Mouse (Mus musculus) right cerebral cortex, postnatal 25 days (tissue): Measurements from ENCODE around the gene Ndnf.
A peak's percentile ranks its signal among the peaks of the same experiment; 100 is the strongest.

Experiments
- DNase-seq: peaks from one replicate; pipeline ENCODE4 v3.0.0; 2022

The Ndnf gene

GRCm38 (mm10) chr6:65671451-65671850 lies at the start of gene Ndnf:
TSS of gene Ndnf (plus strand) at chr6:65671590.
- peak; percentile 32 for DNase-seq

GRCm38 (mm10) chr6:65623016-65623715 lies 48.2 kb upstream of the Ndnf start:
- no peak for DNase-seq

GRCm38 (mm10) chr6:65630578-65630977 lies 40.8 kb upstream of the Ndnf start:
- DNase-seq, result no peak

- no peak for DNase-seq
Measured at GRCm38 (mm10) chr6:65632184-65632583, 39.2 kb upstream of the Ndnf start.

- DNase-seq, result no peak
Measured at GRCm38 (mm10) chr6:65642431-65642830, 29.0 kb upstream of the Ndnf start.

GRCm38 (mm10) chr6:65644110-65644509 lies 27.3 kb upstream of the Ndnf start:
- DNase-seq, result peak; percentile 8

GRCm38 (mm10) chr6:65646408-65646807 lies 25.0 kb upstream of the Ndnf start:
- DNase-seq, result no peak

- no peak for DNase-seq
Measured at GRCm38 (mm10) chr6:65647731-65648130, 23.7 kb upstream of the Ndnf start.

- DNase-seq, result no peak
Measured at GRCm38 (mm10) chr6:65651376-65651775, 20.0 kb upstream of the Ndnf start.

GRCm38 (mm10) chr6:65661272-65661671 lies 10.1 kb upstream of the Ndnf start:
- DNase-seq, result no peak

GRCm38 (mm10) chr6:65662050-65662449 lies 9.3 kb upstream of the Ndnf start:
- no peak for DNase-seq

- DNase-seq, result no peak
Measured at GRCm38 (mm10) chr6:65663990-65664389, 7.4 kb upstream of the Ndnf start.

- no peak for DNase-seq
Measured at GRCm38 (mm10) chr6:65666295-65666694, 5.1 kb upstream of the Ndnf start.

- no peak for DNase-seq
Measured at GRCm38 (mm10) chr6:65669971-65670370, 1.4 kb upstream of the Ndnf start.

- DNase-seq, result no peak
Measured at GRCm38 (mm10) chr6:65670981-65671411, 394 bp upstream of the Ndnf start.

GRCm38 (mm10) chr6:65672131-65673031 lies 991 bp downstream of the Ndnf start:
- DNase-seq, result peak; percentile 7

- no peak for DNase-seq
Measured at GRCm38 (mm10) chr6:65693938-65694337, 22.5 kb downstream of the Ndnf start.

- DNase-seq, result no peak
Measured at GRCm38 (mm10) chr6:65720676-65721075, 49.3 kb downstream of the Ndnf start.

GRCm38 (mm10) chr6:65725677-65726076 lies 54.3 kb downstream of the Ndnf start:
- DNase-seq, result no peak

GRCm38 (mm10) chr6:65728261-65728660 lies 56.9 kb downstream of the Ndnf start:
- no peak for DNase-seq

- DNase-seq, result no peak
Measured at GRCm38 (mm10) chr6:65739442-65739841, 68.1 kb downstream of the Ndnf start.

- DNase-seq, result no peak
Measured at GRCm38 (mm10) chr6:65743144-65743870, 71.9 kb downstream of the Ndnf start.

- DNase-seq, result no peak
Measured at GRCm38 (mm10) chr6:65743871-65744202, 72.4 kb downstream of the Ndnf start.

GRCm38 (mm10) chr6:65758214-65758613 lies 86.8 kb downstream of the Ndnf start:
- DNase-seq, result no peak
